Mouse (Mus musculus) testis, postnatal 14 days (tissue): Measurements from ENCODE around the gene Mrm2.
A peak's percentile ranks its signal among the peaks of the same experiment; 100 is the strongest.

ENCODE experiments used
- DNase-seq: peaks from one replicate; pipeline ENCODE4 v3.0.0; 2021; ENCODE audit warnings: low spot score

The Mrm2 gene

GRCm38 (mm10) chr5:140342880-140343279 lies 11.2 kb upstream of the Mrm2 start:
- DNase-seq, result no peak

DNA sequence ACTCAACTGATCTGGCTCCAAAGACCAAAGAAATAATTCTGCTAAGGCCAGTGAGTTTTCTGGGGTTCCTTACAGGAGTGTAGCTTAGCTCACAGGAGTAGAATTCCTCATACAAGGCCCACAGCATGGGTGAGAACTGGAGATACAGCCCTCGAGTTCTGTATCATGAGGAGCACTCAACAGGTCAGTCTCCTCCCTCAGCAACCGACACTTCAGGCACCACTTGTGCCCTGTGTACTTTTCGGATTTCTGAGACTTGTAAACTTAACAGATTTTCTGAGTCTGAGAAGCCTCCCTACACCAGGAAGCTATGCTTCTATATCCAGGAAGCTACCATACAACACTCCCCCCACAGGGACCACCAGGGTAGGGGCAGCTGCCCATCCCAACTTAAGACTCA lies 8.1 kb upstream of the Mrm2 start:
- DNase-seq, result no peak

DNA sequence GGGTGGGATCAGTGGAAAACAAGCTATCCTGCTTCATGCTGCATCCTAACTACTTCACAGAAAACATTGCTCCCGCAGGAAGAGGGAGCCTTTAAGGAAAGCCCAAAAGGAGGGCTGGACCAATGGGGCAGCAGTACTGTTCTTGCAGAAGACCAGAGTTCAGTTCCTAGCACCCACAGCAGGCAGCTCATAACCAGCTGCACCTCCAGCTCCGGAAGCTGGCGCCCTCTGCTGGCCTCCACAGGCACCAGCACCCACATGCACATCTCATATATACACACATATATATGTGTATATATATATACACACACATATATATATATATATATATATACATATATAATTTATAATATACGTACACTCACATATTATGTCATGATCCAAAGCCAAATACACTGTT lies 7.1 kb upstream of the Mrm2 start:
- no peak for DNase-seq

- DNase-seq, result no peak
Observed at GRCm38 (mm10) chr5:140336680-140337079, 5.0 kb upstream of the Mrm2 start.

GRCm38 (mm10) chr5:140333631-140334030 lies 1.9 kb upstream of the Mrm2 start:
- no peak for DNase-seq

GRCm38 (mm10) chr5:140332519-140332918 lies 821 bp upstream of the Mrm2 start:
- DNase-seq, result no peak

DNA sequence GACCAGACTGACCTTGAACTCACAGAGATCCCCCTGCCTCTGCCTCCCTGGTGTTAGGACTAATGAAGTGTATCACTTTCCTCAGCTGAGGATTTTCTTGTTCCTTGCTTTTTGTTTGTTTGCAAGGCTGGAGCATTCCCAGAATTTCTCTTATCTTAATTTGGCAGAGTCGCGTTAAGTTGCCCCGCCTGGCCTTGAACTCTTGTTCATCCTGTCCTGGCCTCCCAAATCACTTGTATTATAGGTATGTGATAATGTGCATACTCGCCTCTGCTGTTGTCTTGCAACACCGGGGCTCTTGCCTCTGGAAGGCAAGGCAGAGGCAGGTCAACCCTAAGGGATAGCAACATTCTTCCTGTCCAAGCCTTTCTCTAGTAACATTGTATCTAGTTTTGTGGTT lies 7.6 kb downstream of the Mrm2 start:
- DNase-seq, result peak; percentile 76

DNA sequence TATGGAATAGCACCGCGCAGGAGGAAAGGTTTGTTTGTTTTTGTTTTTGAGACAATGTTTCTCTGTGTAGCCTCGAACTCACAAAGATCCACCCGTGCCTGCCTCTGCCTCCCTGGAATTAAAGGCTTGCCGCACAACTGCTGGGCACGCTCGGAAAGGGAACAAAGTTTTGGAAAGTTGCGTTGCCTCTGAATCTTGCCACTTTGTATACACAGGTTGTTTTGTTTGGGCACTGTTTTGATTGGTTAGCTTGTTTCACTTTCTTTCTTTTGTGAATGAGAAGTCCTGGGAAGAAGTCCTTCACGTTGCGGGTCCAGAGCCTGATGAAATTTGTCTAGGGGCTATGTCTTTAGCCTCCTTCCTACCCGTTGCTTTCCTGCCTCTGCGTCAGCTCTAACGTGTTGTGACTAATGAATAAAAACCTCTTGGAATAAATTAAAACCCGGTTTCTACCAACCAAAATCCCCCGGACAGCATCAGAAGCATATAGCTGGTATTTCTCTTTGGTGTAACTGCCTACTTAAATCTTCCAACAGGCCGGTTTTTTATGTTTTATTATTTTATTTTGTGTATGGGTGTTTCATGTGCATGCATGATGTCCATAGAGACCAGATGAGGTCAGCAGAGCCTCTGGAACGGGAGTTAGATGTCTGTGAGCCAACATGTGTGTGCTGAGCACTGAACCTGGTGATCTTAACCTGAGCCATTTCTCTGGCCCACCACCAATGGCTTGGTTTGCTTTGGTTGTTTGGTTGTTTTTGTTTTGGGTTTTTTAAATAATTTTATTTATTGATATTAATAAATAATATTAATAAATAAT lies 9.7 kb downstream of the Mrm2 start:
- no peak for DNase-seq

DNA sequence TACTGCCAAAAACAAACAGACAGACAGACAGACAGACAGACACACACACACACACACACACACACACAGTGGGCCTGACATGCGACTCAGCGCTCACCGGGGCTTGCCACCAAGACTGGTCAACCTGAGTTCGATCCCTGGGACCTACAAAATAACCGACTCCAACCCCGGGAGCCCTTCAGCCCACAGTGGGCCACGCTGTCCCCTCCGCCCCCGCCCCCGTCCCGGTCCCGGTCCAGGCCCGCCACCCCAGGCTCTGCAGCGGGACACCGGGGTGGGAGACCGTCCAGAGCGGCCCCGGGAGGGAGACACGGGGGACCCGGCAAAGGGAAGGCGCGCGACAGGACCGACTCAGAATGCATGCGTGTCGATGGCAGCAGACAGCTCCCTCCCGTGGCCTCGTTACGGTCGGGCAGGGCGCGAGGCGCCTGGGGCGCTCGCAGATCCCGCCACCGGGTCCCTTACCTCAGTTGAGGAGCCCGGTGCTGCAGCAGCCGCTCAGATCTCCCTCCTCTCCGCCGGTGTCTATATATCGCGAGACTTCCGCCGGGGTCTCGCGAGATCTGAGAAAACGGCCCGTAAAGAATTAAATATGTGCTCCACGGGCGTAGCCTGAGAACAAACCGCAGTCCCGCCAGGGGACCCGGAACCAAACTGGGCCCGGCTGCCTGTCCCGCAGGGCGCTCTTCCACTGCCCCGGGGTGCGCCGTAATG lies 10.5 kb downstream of the Mrm2 start, which contains the start of the genes Mad1l1 and Nudt1:
Gene Mad1l1, minus strand, starts transcription at position 511 of the 714 bp plus-strand sequence.
Gene Nudt1, plus strand, starts transcription at position 615 of the 714 bp plus-strand sequence.
- peak; percentile 94 for DNase-seq

DNA sequence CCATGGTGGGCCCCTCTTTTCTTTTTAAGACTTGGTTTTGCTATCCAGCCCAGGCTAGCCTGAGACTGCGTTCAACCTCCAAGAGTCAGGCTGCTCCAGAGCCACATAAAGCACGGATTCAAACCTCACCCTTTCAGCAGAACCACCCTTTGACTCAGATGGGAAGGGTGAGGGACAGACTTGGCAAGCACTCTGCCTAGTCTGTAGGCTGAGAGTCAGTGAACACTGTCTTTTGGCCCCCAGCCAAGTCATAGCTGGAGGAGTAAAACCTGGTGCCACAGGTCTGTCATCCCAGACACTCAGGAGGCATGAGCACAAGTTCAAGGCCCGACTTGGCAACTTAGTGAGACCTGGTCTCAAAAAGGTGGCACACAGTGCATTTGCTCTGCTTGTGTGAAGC lies 15.0 kb downstream of the Mrm2 start:
- DNase-seq, result no peak

DNA sequence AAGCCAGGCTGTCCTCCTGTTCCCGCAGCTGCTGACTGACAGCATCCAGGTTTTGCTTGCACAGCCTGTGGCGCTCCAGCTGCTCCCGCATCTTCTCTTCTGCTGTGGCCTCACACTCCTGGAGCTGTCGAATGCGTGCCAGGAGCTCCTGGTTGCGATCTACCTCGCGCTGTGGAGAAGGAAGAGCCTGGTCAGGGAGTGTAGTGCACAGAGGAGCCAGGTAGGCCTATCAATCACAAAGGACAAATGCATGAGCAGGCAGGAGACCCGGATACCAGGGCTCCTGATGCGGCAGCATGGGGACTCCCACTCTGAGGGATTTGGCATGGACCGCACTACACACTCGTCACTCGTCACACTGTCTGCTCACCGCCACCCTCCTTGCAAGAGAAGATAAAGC lies 24.1 kb downstream of the Mrm2 start:
- no peak for DNase-seq

GRCm38 (mm10) chr5:140306016-140306415 lies 25.7 kb downstream of the Mrm2 start:
- DNase-seq, result no peak

- no peak for DNase-seq
Observed at GRCm38 (mm10) chr5:140298291-140298690, 33.4 kb downstream of the Mrm2 start.

DNA sequence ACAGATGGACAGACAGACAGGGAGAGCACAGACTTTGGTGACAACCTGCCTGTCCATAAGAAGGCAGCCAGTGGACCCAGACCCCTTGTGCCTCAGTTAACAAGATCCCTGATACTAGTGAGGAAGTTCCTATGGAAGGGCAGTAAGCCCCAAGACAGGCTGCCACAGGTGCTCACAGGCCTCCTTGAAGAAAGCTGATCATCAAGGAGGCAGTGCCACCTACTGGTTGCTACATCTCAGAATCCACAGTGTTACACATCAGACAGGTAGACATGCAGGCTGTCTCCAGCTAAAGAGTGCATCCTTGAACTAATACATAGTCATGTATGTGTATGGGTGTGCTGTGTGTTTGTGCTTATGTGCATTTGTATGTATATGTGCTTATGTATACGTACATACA lies 39.5 kb downstream of the Mrm2 start:
- DNase-seq, result no peak

- no peak for DNase-seq
Observed at GRCm38 (mm10) chr5:140289161-140289560, 42.5 kb downstream of the Mrm2 start.

- DNase-seq, result no peak
Observed at GRCm38 (mm10) chr5:140288287-140288686, 43.4 kb downstream of the Mrm2 start.

- no peak for DNase-seq
Observed at GRCm38 (mm10) chr5:140284761-140285160, 46.9 kb downstream of the Mrm2 start.

- DNase-seq, result no peak
Observed at GRCm38 (mm10) chr5:140284011-140284410, 47.7 kb downstream of the Mrm2 start.

DNA sequence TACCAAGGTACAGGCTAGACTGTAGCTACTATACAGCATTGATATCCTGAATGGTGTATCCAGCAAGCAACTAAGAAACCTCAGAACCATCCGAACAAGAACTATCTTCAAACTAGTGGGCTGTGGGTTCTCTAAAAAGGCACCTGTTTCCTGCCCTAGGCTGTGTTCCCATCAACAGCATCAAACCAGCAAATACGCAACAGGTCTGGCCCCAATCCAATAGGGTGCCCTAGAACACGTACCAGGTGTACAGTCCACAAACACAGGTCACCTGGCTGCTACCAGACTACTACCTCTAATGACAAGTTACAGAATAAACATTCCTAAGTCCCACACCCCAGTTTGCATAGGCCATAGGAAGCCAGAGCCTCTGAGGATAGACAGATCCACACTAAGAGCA lies 48.8 kb downstream of the Mrm2 start:
- DNase-seq, result no peak

DNA sequence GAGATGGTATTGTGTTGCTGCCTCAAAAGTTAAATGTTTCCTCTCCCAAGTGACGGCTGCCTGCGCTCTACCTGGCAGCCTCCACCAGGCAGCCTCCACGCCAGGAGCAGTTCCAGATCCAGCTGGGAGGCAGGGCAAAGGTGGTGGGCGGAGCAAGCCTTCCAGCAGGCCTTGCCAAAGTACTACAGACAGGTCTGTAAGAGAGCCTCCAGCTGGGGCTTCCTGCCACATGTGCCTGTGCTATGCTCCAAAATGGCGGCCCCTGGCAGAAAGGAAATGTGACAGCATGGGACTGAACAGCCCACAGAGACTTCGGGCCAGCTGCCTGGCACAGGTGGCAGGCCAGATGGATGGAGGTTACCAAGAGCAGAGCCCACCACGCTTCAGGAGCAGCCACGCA lies 49.3 kb downstream of the Mrm2 start:
- DNase-seq, result no peak

GRCm38 (mm10) chr5:140280205-140280604 lies 51.5 kb downstream of the Mrm2 start:
- DNase-seq, result no peak
